Mouse (Mus musculus) stomach, postnatal 0 days (tissue): ENCODE measurements at regions not wholly inside any gene's neighbourhood (a gene's known extent, or its start where the extent isn't known, plus 50 kb on each side); places are given as distances from the start of the nearest gene placed in this dataset.
"Not testable (repeated sequence)": the region's sequence is repeated elsewhere in the genome, so short reads cannot be mapped to it uniquely, and the experiment has no call there.

ENCODE experiments used
- ATAC-seq: fragments of 200-750 bp; cut with Nextera tagmentation; 2 replicates; pipeline ENCODE4 v1.8.0; 2017; ENCODE audit not compliant: low FRiP score, low TSS enrichment
- DNase-seq: peaks from one replicate; pipeline ENCODE4 v3.0.0-alpha.2; 2016; ENCODE audit warnings: low spot score
- H3K27ac ChIP-seq: fragments of 300-500 bp; sonication (generic); replicated peaks from 2 replicates; pipeline ENCODE4 v1.5.1; 2014; ENCODE audit warnings: mild to moderate bottlenecking, control low read depth
- H3K27me3 ChIP-seq: fragments of 300-500 bp; sonication (generic); 2 replicates; pipeline ENCODE4 v1.6.1; 2014; ENCODE audit warnings: low read length; ENCODE audit not compliant: control insufficient read depth, insufficient read depth
- H3K36me3 ChIP-seq: fragments of 300-500 bp; sonication (generic); 2 replicates; pipeline ENCODE4 v1.6.1; 2014; ENCODE audit warnings: low read length, mixed read lengths; ENCODE audit not compliant: control insufficient read depth, insufficient read depth
- H3K4me1 ChIP-seq: fragments of 300-500 bp; sonication (generic); replicated peaks from 2 replicates; pipeline ENCODE4 v1.6.1; 2014; ENCODE audit warnings: antibody characterized with exemption; ENCODE audit not compliant: control insufficient read depth, insufficient read depth
- H3K4me2 ChIP-seq: fragments of 300-500 bp; sonication (generic); replicated peaks from 2 replicates; pipeline ENCODE4 v1.6.1; 2014; ENCODE audit warnings: low read depth, mild to moderate bottlenecking, control low read depth, moderate library complexity
- H3K4me3 ChIP-seq: fragments of 300-500 bp; sonication (generic); 2 replicates; pipeline ENCODE4 v1.5.1; 2014; ENCODE audit warnings: low read depth, low read length, control low read depth
- H3K9ac ChIP-seq: fragments of 300-500 bp; sonication (generic); 2 replicates; pipeline ENCODE4 v1.6.1; 2014; ENCODE audit warnings: mild to moderate bottlenecking, low read length, control low read depth, mixed read lengths
- H3K9me3 ChIP-seq: fragments of 300-500 bp; sonication (generic); 2 replicates; pipeline ENCODE4 v1.6.1; 2016; ENCODE audit warnings: low read length; ENCODE audit not compliant: control insufficient read depth
- CTCF ChIP-seq: IDR thresholded peaks from 2 replicates; pipeline ENCODE4 v1.5.1; 2016; ENCODE audit warnings: antibody characterized with exemption, low read depth, mild to moderate bottlenecking, moderate library complexity
- EP300 ChIP-seq: optimal IDR thresholded peaks from 2 replicates; pipeline ENCODE3; 2016; ENCODE audit warnings: antibody characterized with exemption
- WGBS: fragments of 180-500 bp; shearing (Covaris S2); extraction: QIAGEN DNeasy Blood & Tissue Kit; methylation state at CpG from one replicate; pipeline ENCODE4 v1.1.7; 2014; 5-methylcytosine and 5-hydroxymethylcytosine counted together

- not testable (repeated sequence) for H3K27ac ChIP-seq, ATAC-seq, H3K36me3 ChIP-seq, H3K9ac ChIP-seq, H3K9me3 ChIP-seq, H3K4me3 ChIP-seq, DNase-seq, H3K4me2 ChIP-seq, H3K27me3 ChIP-seq, H3K4me1 ChIP-seq
- 93% methylated on average over 14 of the region's 14 CpGs for WGBS
Measured at GRCm38 (mm10) chr12:77526581-77526980, 288.7 kb downstream of the Fut8 start.

GRCm38 (mm10) chr12:77527499-77527898 is 289.6 kb downstream of the Fut8 start:
- Histone ChIP-seq H3K9ac (no peak overlapping the region), H3K27me3 (no peaks in the 10 kb centered on the region), H3K4me3 (no peak overlapping the region), H3K27ac (no peak overlapping the region), H3K4me1 (no peaks in the 10 kb centered on the region), H3K36me3 (no peaks in the 10 kb centered on the region), H3K9me3 (no peaks in the 10 kb centered on the region), H3K4me2 (no peak overlapping the region)
- 67% methylated on average over 1 of the region's 1 CpGs for whole genome bisulfite sequencing
- no peak for TF ChIP-seq CTCF
- no peak for TF ChIP-seq EP300
- DNase-seq (no peak), ATAC-seq (no peak)

- H3K9me3 ChIP-seq = no peaks in the 10 kb centered on the region
- no peak for DNase-seq
- TF ChIP-seq EP300 (no peak), CTCF (no peak)
- H3K27me3 ChIP-seq = no peaks in the 10 kb centered on the region
- no peaks in the 10 kb centered on the region for H3K4me1 ChIP-seq
- H3K9ac ChIP-seq = no peak overlapping the region
- WGBS = 83% methylated on average over 9 of the region's 9 CpGs
- H3K36me3 ChIP-seq = no peaks in the 10 kb centered on the region
- no peak for ATAC-seq
- no peak overlapping the region for H3K4me3 ChIP-seq
- no peak overlapping the region for H3K27ac ChIP-seq
- H3K4me2 ChIP-seq = no peak overlapping the region
Measured at GRCm38 (mm10) chr12:77527953-77528865, 290.3 kb downstream of the Fut8 start.

GRCm38 (mm10) chr12:77528868-77529271 is 290.9 kb downstream of the Fut8 start:
- Histone ChIP-seq H3K9ac (no peak overlapping the region), H3K4me3 (no peak overlapping the region), H3K36me3 (no peaks in the 10 kb centered on the region), H3K27ac (no peak overlapping the region), H3K27me3 (no peaks in the 10 kb centered on the region), H3K4me1 (no peaks in the 10 kb centered on the region), H3K4me2 (no peak overlapping the region), H3K9me3 (no peaks in the 10 kb centered on the region)
- TF ChIP-seq EP300 = no peak
- TF ChIP-seq CTCF = no peak
- DNase-seq (no peak), ATAC-seq (no peak)
- WGBS = 80% methylated on average over 8 of the region's 8 CpGs

- WGBS = 87% methylated on average over 4 of the region's 4 CpGs
- TF ChIP-seq EP300 (no peak), CTCF (no peak)
- no peak for ATAC-seq
Measured at GRCm38 (mm10) chr12:77529414-77529813, 291.5 kb downstream of the Fut8 start.

GRCm38 (mm10) chr12:77529955-77530354 is 292.0 kb downstream of the Fut8 start:
- no peak overlapping the region for H3K27ac ChIP-seq
- TF ChIP-seq EP300 (no peak), CTCF (no peak)
- ATAC-seq = no peak
- H3K4me1 ChIP-seq = no peaks in the 10 kb centered on the region
- no peak overlapping the region for H3K4me3 ChIP-seq
- no peak for DNase-seq
- no peaks in the 10 kb centered on the region for H3K9me3 ChIP-seq
- no peak overlapping the region for H3K9ac ChIP-seq
- H3K36me3 ChIP-seq = no peaks in the 10 kb centered on the region
- 85% methylated on average over 3 of the region's 3 CpGs for WGBS
- no peaks in the 10 kb centered on the region for H3K27me3 ChIP-seq
- H3K4me2 ChIP-seq = no peak overlapping the region

More at GRCm38 (mm10) chr12:77529414-77529813, 291.5 kb downstream of the Fut8 start:
- H3K4me2 ChIP-seq = no peak overlapping the region
- H3K4me1 ChIP-seq = no peaks in the 10 kb centered on the region
- no peaks in the 10 kb centered on the region for H3K27me3 ChIP-seq
- H3K27ac ChIP-seq = no peak overlapping the region
- H3K9ac ChIP-seq = no peak overlapping the region
- no peak for DNase-seq
- H3K36me3 ChIP-seq = no peaks in the 10 kb centered on the region
- H3K9me3 ChIP-seq = no peaks in the 10 kb centered on the region
- H3K4me3 ChIP-seq = no peak overlapping the region
